Comparison of ENCODE assay signal across 8 mouse cellular contexts in genomic region chr13:31626183-31626801, GRCm38 (mm10). TPM values are rescaled to one million over a fixed set of nuclear protein-coding genes. Genes with fewer than 3 reads are reported as not detected.
DNase-seq lines count a peak whose midpoint lies in the region; ATAC-seq lines count a peak whose summit lies in the region.

No protein-coding gene starts in this region.

- H3K9ac ChIP-seq in kidney, embryonic 15.5 days = peak overlapping the region; percentile 17; the same call in 1 of the 2 replicates
- peak overlapping the region; percentile 47 for H3K9ac ChIP-seq in limb, embryonic 15.5 days
- peak overlapping the region; percentile 32 for H3K9ac ChIP-seq in neural tube, embryonic 15.5 days (replicated peaks)

- ATAC-seq in kidney, embryonic 15.5 days (replicated peaks; ENCODE audit: low FRiP score) = 0 out of 2 replicates have a peak, but pooled peaks have one; percentile 11
- peak; percentile 73 for ATAC-seq in granulocyte monocyte progenitor cell, adult 5-6 weeks (replicated peaks; ENCODE audit: poor library complexity, severe bottlenecking)
- no peak for ATAC-seq in limb, embryonic 15.5 days (ENCODE audit: insufficient number of reproducible peaks, low FRiP score, low TSS enrichment, low read depth)
- ATAC-seq in neural tube, embryonic 15.5 days (ENCODE audit: low FRiP score) = peak; percentile 19; the same call in 1 of the 2 replicates
- ATAC-seq in erythroid progenitor cell, adult 5-6 weeks (replicated peaks; ENCODE audit: low FRiP score, poor library complexity, severe bottlenecking) = no peak

- H3K4me1 ChIP-seq in kidney, embryonic 15.5 days = peaks cover 41% of the 10 kb centered on the region
- H3K4me1 ChIP-seq in limb, embryonic 15.5 days = peaks cover 41% of the 10 kb centered on the region
- H3K4me1 ChIP-seq in neural tube, embryonic 15.5 days = peaks cover 36% of the 10 kb centered on the region

- no peak for DNase-seq in kidney, postnatal 25 days
- DNase-seq in adipocyte (ENCODE audit: low spot score) = peak; percentile 45
- no peak for DNase-seq in thymus, postnatal 36 days

- no peak overlapping the region for H3K27ac ChIP-seq in kidney, embryonic 15.5 days
- H3K27ac ChIP-seq in limb, embryonic 15.5 days = no peak overlapping the region
- H3K27ac ChIP-seq in neural tube, embryonic 15.5 days (replicated peaks) = peak overlapping the region; percentile 60

- no peaks in the 10 kb centered on the region for H3K36me3 ChIP-seq in kidney, embryonic 15.5 days
- H3K36me3 ChIP-seq in limb, embryonic 15.5 days = no peaks in the 10 kb centered on the region
- no peaks in the 10 kb centered on the region for H3K36me3 ChIP-seq in neural tube, embryonic 15.5 days

- peak overlapping the region; percentile 47 for H3K4me3 ChIP-seq in kidney, embryonic 15.5 days (replicated peaks)
- H3K4me3 ChIP-seq in limb, embryonic 15.5 days = peak overlapping the region; percentile 53
- H3K4me3 ChIP-seq in neural tube, embryonic 15.5 days (replicated peaks) = peak overlapping the region; percentile 45

- under 1% methylated on average over 60 of the region's 60 CpGs for WGBS in kidney, embryonic 15.5 days
- under 1% methylated on average over 60 of the region's 60 CpGs for WGBS in limb, embryonic 15.5 days
- under 1% methylated on average over 60 of the region's 60 CpGs for WGBS in neural tube, embryonic 15.5 days

- H3K27me3 ChIP-seq in kidney, embryonic 15.5 days = peaks cover 100% of the 10 kb centered on the region
- H3K27me3 ChIP-seq in limb, embryonic 15.5 days = peaks cover 98% of the 10 kb centered on the region
- H3K27me3 ChIP-seq in neural tube, embryonic 15.5 days (replicated peaks) = peaks cover 95% of the 10 kb centered on the region

- no peaks in the 10 kb centered on the region for H3K9me3 ChIP-seq in kidney, embryonic 15.5 days (replicated peaks)
- H3K9me3 ChIP-seq in limb, embryonic 15.5 days = no peaks in the 10 kb centered on the region
- no peaks in the 10 kb centered on the region for H3K9me3 ChIP-seq in neural tube, embryonic 15.5 days (replicated peaks)

- peak overlapping the region; percentile 91 for H3K4me2 ChIP-seq in kidney, embryonic 15.5 days
- H3K4me2 ChIP-seq in limb, embryonic 15.5 days = peak overlapping the region; percentile 97
- peak overlapping the region; percentile 79 for H3K4me2 ChIP-seq in neural tube, embryonic 15.5 days

RNA-seq across cellular contexts. Expression of gene Foxf2, which starts 0.7 kb away (rescaled TPM):
- polyA plus RNA-seq in kidney, embryonic 15.5 days (2015; fragmentation: Nextera tagmentation; extraction: Ambion mirVana) = 0.24 and 0.27 TPM in 2 replicates
- total RNA-seq in granulocyte monocyte progenitor cell, adult 5-6 weeks (2014; fragmentation: Nextera tagmentation) = not detected in 2 replicates
- not detected in 2 replicates for total RNA-seq in granulocyte monocyte progenitor cell, adult 5-6 weeks (2017)
- polyA plus RNA-seq in limb, embryonic 15.5 days (2015; fragmentation: Nextera tagmentation; extraction: Ambion mirVana) = 5.0 and 5.5 TPM in 2 replicates
- 4.5 and 6.3 TPM in 2 replicates for polyA plus RNA-seq in neural tube, embryonic 15.5 days (2015; fragmentation: Nextera tagmentation; extraction: Ambion mirVana)
- total RNA-seq in erythroid progenitor cell, adult 5-6 weeks (2015; ENCODE audit: low replicate concordance) = not detected in 2 replicates
- not detected in 2 replicates for total RNA-seq in erythroid progenitor cell, adult 5-6 weeks (2017; ENCODE audit: low replicate concordance)

Comparison
In these comparisons a context has a peak if more than half of its experiments do, and no peak if none do; other contexts are left out.
1. ATAC-seq: peak in kidney, embryonic 15.5 days (single experiment), granulocyte monocyte progenitor cell, adult 5-6 weeks (single experiment) and neural tube, embryonic 15.5 days (single experiment); none in limb, embryonic 15.5 days (single experiment) and erythroid progenitor cell, adult 5-6 weeks (single experiment).
2. Peak in every context shown above with its lines, with median percentiles within 50 percentile points of each other: H3K4me2 ChIP-seq, H3K4me3 ChIP-seq and H3K9ac ChIP-seq.